In the genomic region with DNA sequence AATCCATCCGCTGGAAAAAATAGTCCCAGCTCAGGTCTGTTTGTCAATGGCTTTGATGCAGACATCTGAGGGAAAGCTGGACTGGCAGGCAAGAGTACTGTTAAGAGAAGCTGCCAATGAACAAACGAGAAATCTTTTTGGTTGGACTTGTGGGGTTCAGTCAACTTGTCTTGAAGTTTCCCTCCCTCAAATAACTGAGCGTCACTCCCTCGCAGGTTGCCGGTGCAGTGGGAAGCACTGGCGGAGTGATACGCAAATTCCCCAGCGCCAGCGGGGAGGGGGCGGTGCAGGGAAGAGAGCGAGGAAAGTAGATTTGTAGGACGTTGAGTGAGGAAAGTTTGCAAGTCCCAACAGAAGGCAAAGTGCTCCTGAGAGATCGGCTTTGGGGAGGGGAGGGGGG, we compare ENCODE assay signal across 8 mouse cellular contexts. TPM values are rescaled to one million over a fixed set of nuclear protein-coding genes. Genes with fewer than 3 reads are reported as not detected.
A peak's percentile ranks its signal among the peaks of the same experiment; 100 is the strongest.
DNase-seq lines count a peak whose midpoint lies in the region; ATAC-seq lines count a peak whose summit lies in the region.

Gene Col4a5, plus strand, starts transcription at position 276 of the 400 bp plus-strand sequence.

- peak within 1 kb of the TSS; percentile 61 for H3K4me2 ChIP-seq in lung, embryonic 16.5 days (ENCODE audit: low read depth, low read length)

- WGBS in lung, embryonic 16.5 days: 6% methylated on average over 13 of the region's 13 CpGs

- H3K4me3 ChIP-seq in lung, embryonic 16.5 days (ENCODE audit: low read length): peak within 1 kb of the TSS; percentile 61

- DNase-seq in WW6 (ENCODE audit: low read depth, low spot score): peak; percentile 16
- peak; percentile 8 for DNase-seq in cerebellum, adult 9-10 months
- DNase-seq in heart, postnatal 4 days: peak; percentile 76
- DNase-seq in layer of hippocampus, adult 8-10 months (ENCODE audit: low spot score in 2 of 2): peak; percentile 3
- peak; percentile 18 for DNase-seq in ovary, postnatal 10 days (ENCODE audit: low spot score)
- no peak for DNase-seq in MN1 (ENCODE audit: low spot score)

- no peaks in the 10 kb centered on the region for H3K36me3 ChIP-seq in lung, embryonic 16.5 days (ENCODE audit: control insufficient read depth, insufficient read depth, low read length)

- no peaks in the 10 kb centered on the region; the same call in none of the 2 replicates for H3K27me3 ChIP-seq in lung, embryonic 16.5 days (ENCODE audit: control insufficient read depth, insufficient read depth, low read depth, low read length)

- H3K4me1 ChIP-seq in lung, embryonic 16.5 days (replicated peaks; ENCODE audit: control insufficient read depth, insufficient read depth, low read length): no peaks in the 10 kb centered on the region

- ATAC-seq in frontal cortex, adult (ENCODE audit: low TSS enrichment): peak; percentile 57; the same call in 1 of the 2 replicates
- ATAC-seq in lung, embryonic 16.5 days (ENCODE audit: low read depth): peak; percentile 92

- peak within 1 kb of the TSS; percentile 75 for H3K27ac ChIP-seq in lung, embryonic 16.5 days (ENCODE audit: low read length)

- H3K9ac ChIP-seq in lung, embryonic 16.5 days (ENCODE audit: low read length): peak within 1 kb of the TSS; percentile 68

- no peaks in the 10 kb centered on the region for H3K9me3 ChIP-seq in lung, embryonic 16.5 days (ENCODE audit: control insufficient read depth, low read length)

RNA-seq across cellular contexts. Expression of gene Col4a5, which starts in this region (rescaled TPM):
- total RNA-seq in heart, postnatal 4 days (2021): 10 to 100 TPM; 62.6 to 63.3 TPM
- total RNA-seq in layer of hippocampus, adult 8-10 months (2022): 1 to 10 TPM; 2.8 to 3.7 (median 3.4) TPM
- polyA plus RNA-seq in lung, embryonic 16.5 days (2015; fragmentation: Nextera tagmentation; extraction: Ambion mirVana): 34.7 and 35.5 TPM in 2 replicates

Comparison
In these comparisons a context has a peak if more than half of its experiments do, and no peak if none do; other contexts are left out.
1. RNA of gene Col4a5 (total RNA-seq): 62.6 to 63.3 TPM in heart, postnatal 4 days; 2.8 to 3.7 TPM in layer of hippocampus, adult 8-10 months; every median in the first group is over 10 times any median in the second.